In the genomic region with DNA sequence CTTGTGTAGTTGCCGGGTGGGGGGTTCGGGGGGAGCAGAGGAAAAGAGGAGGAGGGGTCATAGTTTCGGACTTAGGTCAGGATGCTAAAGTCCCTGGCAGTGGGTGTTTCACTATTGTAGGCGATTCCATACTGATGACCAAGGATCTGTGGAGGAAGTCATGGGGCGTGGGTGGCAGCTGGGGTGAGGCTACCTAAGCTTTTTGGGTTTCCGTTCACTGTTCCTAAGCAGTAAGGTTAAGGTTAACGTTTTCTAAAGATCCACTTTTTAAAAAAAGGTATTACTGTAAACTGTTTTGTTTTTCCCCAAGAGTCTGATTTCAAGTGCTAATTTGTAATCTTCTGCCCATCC, we compare ENCODE assay signal across 8 mouse cellular contexts. TPM values are rescaled to one million over a fixed set of nuclear protein-coding genes. Genes with fewer than 3 reads are reported as not detected.
DNase-seq lines count a peak whose midpoint lies in the region; ATAC-seq and TF ChIP-seq lines count a peak whose summit lies in the region.

No protein-coding gene starts in this region.

- no peaks in the 10 kb centered on the region for H3K4me1 ChIP-seq in kidney, adult 2 months (ENCODE audit: control insufficient read depth, insufficient read depth, low read length)
- H3K4me1 ChIP-seq in bone marrow, adult 2 months (ENCODE audit: control insufficient read depth, insufficient read depth, low read length): no peaks in the 10 kb centered on the region
- no peaks in the 10 kb centered on the region for H3K4me1 ChIP-seq in hindbrain, embryonic 10.5 days (replicated peaks)
- no peaks in the 10 kb centered on the region for H3K4me1 ChIP-seq in liver, postnatal 0 days (ENCODE audit: insufficient read depth)

- 0 out of 2 replicates have a peak, but pooled peaks cover 5% of the 10 kb centered on the region for H3K9me3 ChIP-seq in hindbrain, embryonic 10.5 days
- no peaks in the 10 kb centered on the region for H3K9me3 ChIP-seq in liver, postnatal 0 days (ENCODE audit: low read length)

- WGBS in kidney, adult 2 months: 10% methylated on average over 7 of the region's 7 CpGs
- 10% methylated on average over 7 of the region's 7 CpGs for WGBS in bone marrow, adult 2 months
- WGBS in hindbrain, embryonic 10.5 days: 33% methylated on average over 7 of the region's 7 CpGs
- 23% methylated on average over 7 of the region's 7 CpGs for WGBS in liver, postnatal 0 days (ENCODE audit: insufficient replicate concordance)

- peak; percentile 43 for ATAC-seq in liver, postnatal 0 days
- no peak for ATAC-seq in megakaryocyte-erythroid progenitor cell, adult 5-6 weeks (replicated peaks; ENCODE audit: low FRiP score, low TSS enrichment, poor library complexity, severe bottlenecking)

- no peaks in the 10 kb centered on the region for H3K27me3 ChIP-seq in kidney, adult 2 months (replicated peaks; ENCODE audit: control insufficient read depth, insufficient read depth, low read length)
- no peaks in the 10 kb centered on the region for H3K27me3 ChIP-seq in hindbrain, embryonic 10.5 days (ENCODE audit: insufficient read depth, poor library complexity, severe bottlenecking)
- no peaks in the 10 kb centered on the region for H3K27me3 ChIP-seq in liver, postnatal 0 days (ENCODE audit: insufficient read depth, low read length)

- TF ChIP-seq EP300 in liver, postnatal 0 days (IDR thresholded peaks at IDR 0.05; ENCODE audit: low read depth): no peak

- peak overlapping the region; percentile 74 for H3K4me2 ChIP-seq in liver, postnatal 0 days (ENCODE audit: low read depth, low read length)

- DNase-seq in kidney, adult 2 months: no peak
- no peak for DNase-seq in kidney, adult 11 months
- DNase-seq in hindbrain, embryonic 10.5 days (ENCODE audit: low spot score): no peak
- DNase-seq in liver, postnatal 0 days: no peak
- DNase-seq in urinary bladder, adult 2 months (ENCODE audit: low spot score): no peak
- DNase-seq in frontal cortex, postnatal 36 days (ENCODE audit: low spot score in 2 of 2): no peak

- H3K27ac ChIP-seq in kidney, adult 2 months (ENCODE audit: insufficient read depth, low read depth, low read length): no peak overlapping the region
- no peak overlapping the region; the same call in 1 of the 2 replicates for H3K27ac ChIP-seq in bone marrow, adult 2 months (ENCODE audit: control insufficient read depth, insufficient read depth, low read depth, low read length, poor library complexity)
- H3K27ac ChIP-seq in hindbrain, embryonic 10.5 days: peak overlapping the region; percentile 90
- H3K27ac ChIP-seq in liver, postnatal 0 days (ENCODE audit: low read depth): peak overlapping the region; percentile 60; the same call in 1 of the 2 replicates

- TF ChIP-seq POLR2A in kidney, adult 2 months (IDR thresholded peaks at IDR 0.05; ENCODE audit: low read depth, low read length): no peak
- TF ChIP-seq POLR2A in bone marrow, adult 2 months (IDR thresholded peaks at IDR 0.05; ENCODE audit: borderline replicate concordance, control insufficient read depth, low read depth, low read length): no peak

- TF ChIP-seq CTCF in kidney, adult 2 months (conservative IDR thresholded peaks at IDR 0.05; ENCODE audit: insufficient read depth, insufficient read length, low read depth, low read length): no peak
- TF ChIP-seq CTCF in bone marrow, adult 2 months (IDR thresholded peaks at IDR 0.05; ENCODE audit: control insufficient read depth, insufficient read depth, low read length): no peak
- TF ChIP-seq CTCF in liver, postnatal 0 days (IDR thresholded peaks at IDR 0.05; ENCODE audit: low read depth): no peak

- no peak overlapping the region; the same call in 1 of the 2 replicates for H3K9ac ChIP-seq in liver, postnatal 0 days (replicated peaks)

- H3K4me3 ChIP-seq in kidney, adult 2 months (ENCODE audit: insufficient read depth, low read depth, low read length): peak overlapping the region; percentile 80
- H3K4me3 ChIP-seq in bone marrow, adult 2 months (replicated peaks; ENCODE audit: control insufficient read depth, low read depth, low read length): peak overlapping the region; percentile 77
- H3K4me3 ChIP-seq in hindbrain, embryonic 10.5 days: peak overlapping the region; percentile 54
- H3K4me3 ChIP-seq in liver, postnatal 0 days (ENCODE audit: low read depth, low read length): peak overlapping the region; percentile 36

- H3K36me3 ChIP-seq in kidney, adult 2 months (ENCODE audit: control insufficient read depth, insufficient read depth, low read length): no peaks in the 10 kb centered on the region
- peaks cover 10% of the 10 kb centered on the region; the same call in 1 of the 2 replicates for H3K36me3 ChIP-seq in hindbrain, embryonic 10.5 days
- no peaks in the 10 kb centered on the region for H3K36me3 ChIP-seq in liver, postnatal 0 days (replicated peaks; ENCODE audit: insufficient read depth, low read length)

RNA-seq across cellular contexts. Expression of a gene that starts 1.2 kb away (rescaled TPM):
- 173 and 180 TPM in 2 replicates for polyA plus RNA-seq in kidney, adult 2 months (2012; rRNA removed)
- 37.0 and 71.7 TPM in 2 replicates for polyA plus RNA-seq in bone marrow, adult 2 months (2011; ENCODE audit: insufficient read depth, insufficient read length, low replicate concordance, missing spikeins)
- 103 and 115 TPM in 2 replicates for polyA plus RNA-seq in hindbrain, embryonic 10.5 days (2016; fragmentation: Nextera tagmentation; extraction: Ambion mirVana)
- polyA plus RNA-seq in liver, postnatal 0 days (2015; fragmentation: Nextera tagmentation; extraction: Ambion mirVana): 36.1 and 37.5 TPM in 2 replicates
- 132 and 153 TPM in 2 replicates for polyA plus RNA-seq in urinary bladder, adult 2 months (2012; rRNA removed)
- 101 and 125 TPM in 2 replicates for total RNA-seq in megakaryocyte-erythroid progenitor cell, adult 5-6 weeks (2014; fragmentation: Nextera tagmentation)
- total RNA-seq in megakaryocyte-erythroid progenitor cell, adult 5-6 weeks (2017): 33.5 and 40.7 TPM in 2 replicates

Comparison
In these comparisons a context has a peak if more than half of its experiments do, and no peak if none do; other contexts are left out.
1. H3K27ac ChIP-seq: peak in hindbrain, embryonic 10.5 days (single experiment) and liver, postnatal 0 days (single experiment); none in kidney, adult 2 months (single experiment) and bone marrow, adult 2 months (single experiment).
2. Peak in every context shown above with its lines, with median percentiles within 50 percentile points of each other: H3K4me3 ChIP-seq.